Mouse (Mus musculus) kidney, adult 2 months (tissue): ENCODE results near the gene Best3.

ENCODE experiments used
- CTCF ChIP-seq: fragments of 200-500 bp; conservative IDR thresholded peaks from 2 replicates; pipeline ENCODE4 v1.5.1; 2011; ENCODE audit warnings: low read depth, mild to moderate bottlenecking, control low read depth, low read length, moderate library complexity, mixed read lengths; ENCODE audit not compliant: insufficient read depth, insufficient read length
- POLR2A ChIP-seq: fragments of 200-500 bp; IDR thresholded peaks from one replicate; pipeline ENCODE4 v1.6.1; 2011; ENCODE audit warnings: low read depth, low read length, control low read depth

- no peak for TF ChIP-seq CTCF
- TF ChIP-seq POLR2A = no peak
Observed at GRCm38 (mm10) chr10:116998716-116999455, 12.8 kb downstream of the Best3 start.
